Mouse (Mus musculus) forebrain, embryonic 15.5 days (tissue): ENCODE results near the gene Gpr135. TPM values are rescaled to one million over a fixed set of nuclear protein-coding genes. Genes with fewer than 3 reads are reported as not detected.
A peak's percentile ranks its signal among the peaks of the same experiment; 100 is the strongest.

Source experiments
- ATAC-seq: fragments of 200-750 bp; cut with Nextera tagmentation; replicated peaks from 2 replicates; pipeline ENCODE4 v1.8.0; 2017; ENCODE audit warnings: mild to moderate bottlenecking, moderate TSS enrichment, moderate library complexity
- H3K27ac ChIP-seq: fragments of 300-500 bp; sonication (generic); replicated peaks from 2 replicates; pipeline ENCODE4 v1.5.1; 2015; ENCODE audit warnings: mild to moderate bottlenecking, inconsistent platforms
- H3K27me3 ChIP-seq: fragments of 300-500 bp; sonication (generic); 2 replicates; pipeline ENCODE4 v1.6.1; 2015; ENCODE audit warnings: inconsistent platforms
- H3K36me3 ChIP-seq: fragments of 300-500 bp; sonication (generic); 2 replicates; pipeline ENCODE4 v1.6.1; 2015; ENCODE audit warnings: mild to moderate bottlenecking, inconsistent platforms
- H3K4me1 ChIP-seq: fragments of 300-500 bp; sonication (generic); 2 replicates; pipeline ENCODE4 v1.6.1; 2015; ENCODE audit warnings: inconsistent platforms
- H3K4me2 ChIP-seq: fragments of 300-500 bp; sonication (generic); replicated peaks from 2 replicates; pipeline ENCODE4 v1.6.1; 2015; ENCODE audit warnings: mild to moderate bottlenecking, inconsistent platforms
- H3K4me3 ChIP-seq: fragments of 300-500 bp; sonication (generic); 2 replicates; pipeline ENCODE4 v1.5.1; 2015; ENCODE audit warnings: mild to moderate bottlenecking, inconsistent platforms
- H3K9ac ChIP-seq: fragments of 300-500 bp; sonication (generic); replicated peaks from 2 replicates; pipeline ENCODE4 v1.6.1; 2015; ENCODE audit warnings: mild to moderate bottlenecking, inconsistent platforms
- H3K9me3 ChIP-seq: fragments of 300-500 bp; sonication (generic); 2 replicates; pipeline ENCODE4 v1.6.1; 2016; ENCODE audit warnings: inconsistent platforms
- WGBS: fragments of 180-500 bp; shearing (Covaris S2); methylation state at CpG from one replicate; pipeline ENCODE4 v1.1.7; 2015; ENCODE audit warnings: mixed read lengths; 5-methylcytosine and 5-hydroxymethylcytosine counted together
- polyA plus RNA-seq: library from polyadenylated mRNA; unstranded; fragments of >200 nt; fragmentation: Nextera tagmentation; extraction: Ambion mirVana; gene quantifications from 2 replicates; pipeline ENCODE4 v1.2.1, GENCODE M21; 2015

The Gpr135 gene
- polyA plus RNA-seq, 1 experiment from 2014 or later: 4.0 TPM

DNA sequence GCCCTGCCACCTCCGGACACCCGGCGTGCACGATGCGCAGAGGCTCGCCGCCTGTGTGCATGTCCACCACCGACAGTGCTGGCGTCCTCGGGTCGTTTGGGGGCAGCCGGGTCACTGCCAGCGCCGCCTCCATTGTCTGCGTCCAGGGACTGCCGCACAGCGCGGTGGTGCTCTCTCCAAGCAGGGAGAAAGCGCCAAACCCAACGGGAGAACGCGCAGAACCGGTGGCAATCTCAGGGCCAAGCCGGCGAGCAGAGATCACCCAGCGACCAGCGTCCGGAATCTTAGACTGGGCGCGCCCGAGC is 14.1 kb upstream of the Gpr135 start:
- under 1% methylated on average over 31 of the region's 31 CpGs for WGBS
- Histone ChIP-seq H3K4me2 (peak overlapping the region; percentile 86), H3K27me3 (no peaks in the 10 kb centered on the region), H3K4me1 (peaks cover 43% of the 10 kb centered on the region), H3K9ac (peak overlapping the region; percentile 63), H3K36me3 (no peaks in the 10 kb centered on the region), H3K4me3 (peak overlapping the region; percentile 92), H3K27ac (peak overlapping the region; percentile 98), H3K9me3 (no peaks in the 10 kb centered on the region)
- ATAC-seq: no peak; the same call in 1 of the 2 replicates

DNA sequence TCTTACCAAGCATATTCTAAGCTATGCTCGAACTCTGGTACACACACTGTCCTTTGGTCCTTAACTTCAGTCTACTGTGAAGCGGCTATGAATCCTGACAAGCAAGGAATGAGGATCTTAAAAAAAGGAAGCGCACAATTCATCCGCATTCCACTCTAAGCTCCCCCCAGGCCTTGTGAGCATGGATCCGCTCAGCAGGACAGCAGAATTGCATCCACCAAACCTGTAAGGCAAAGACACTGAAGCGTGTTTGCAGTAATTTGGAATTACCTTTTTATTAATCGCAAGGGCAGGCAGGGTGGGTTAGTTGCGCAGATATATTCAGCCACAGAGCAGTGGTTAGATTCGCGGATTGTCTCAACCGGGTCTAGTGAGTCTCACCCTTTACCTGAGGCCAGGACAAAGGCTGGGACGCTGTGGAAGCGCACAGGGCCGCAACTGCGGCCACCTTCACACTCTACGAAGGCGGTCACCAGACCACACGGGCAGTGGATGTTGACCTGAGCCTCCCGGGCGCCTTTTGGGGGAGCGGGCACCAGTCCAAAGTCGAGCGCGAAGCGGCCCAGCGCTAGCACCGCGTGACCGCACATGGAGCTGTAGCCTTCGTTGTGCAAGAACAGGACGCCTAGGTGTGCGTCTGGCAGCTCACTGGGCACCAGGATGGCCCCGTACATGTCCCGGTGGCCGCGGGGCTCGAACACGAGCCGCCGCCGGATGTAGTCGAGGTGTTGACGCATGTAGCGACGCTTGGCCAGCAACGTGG is 13.5 kb upstream of the Gpr135 start:
- 4% methylated on average over 46 of the region's 46 CpGs for WGBS
- H3K9me3 ChIP-seq: no peaks in the 10 kb centered on the region

DNA sequence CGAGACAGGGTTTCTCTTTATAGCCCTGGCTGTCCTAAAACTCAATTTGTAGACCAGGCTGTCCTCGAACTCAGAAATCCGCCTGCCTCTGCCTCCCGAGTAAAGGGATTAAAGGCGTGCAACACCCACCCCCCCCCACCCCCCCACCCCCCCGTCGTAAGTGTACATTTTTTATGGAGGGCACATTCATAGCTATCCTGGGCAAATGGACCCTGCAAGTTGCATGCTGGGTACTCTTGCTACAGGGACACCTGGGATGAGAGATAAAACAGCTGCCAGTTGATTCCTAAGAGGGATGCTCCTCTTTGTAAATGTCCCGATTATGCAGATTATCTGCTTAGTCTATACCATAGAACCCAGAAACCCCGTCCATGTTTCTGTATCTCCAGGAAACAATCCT is 12.3 kb upstream of the Gpr135 start:
- Histone ChIP-seq H3K27me3 (no peaks in the 10 kb centered on the region), H3K9me3 (no peaks in the 10 kb centered on the region), H3K27ac (no peak overlapping the region), H3K9ac (no peak overlapping the region), H3K4me2 (no peak overlapping the region), H3K4me1 (peaks cover 35% of the 10 kb centered on the region), H3K36me3 (no peaks in the 10 kb centered on the region), H3K4me3 (no peak overlapping the region)
- ATAC-seq: no peak
- WGBS: 86% methylated on average over 9 of the region's 9 CpGs

More for the DNA sequence above, 13.5 kb upstream of the Gpr135 start:
- H3K27ac ChIP-seq: peak overlapping the region; percentile 98
- H3K27me3 ChIP-seq: no peaks in the 10 kb centered on the region
- peak overlapping the region; percentile 86 for H3K4me2 ChIP-seq
- no peaks in the 10 kb centered on the region for H3K36me3 ChIP-seq
- peak; percentile 8 for ATAC-seq
- peak overlapping the region; percentile 92 for H3K4me3 ChIP-seq
- peaks cover 43% of the 10 kb centered on the region for H3K4me1 ChIP-seq
- peak overlapping the region; percentile 63 for H3K9ac ChIP-seq

DNA sequence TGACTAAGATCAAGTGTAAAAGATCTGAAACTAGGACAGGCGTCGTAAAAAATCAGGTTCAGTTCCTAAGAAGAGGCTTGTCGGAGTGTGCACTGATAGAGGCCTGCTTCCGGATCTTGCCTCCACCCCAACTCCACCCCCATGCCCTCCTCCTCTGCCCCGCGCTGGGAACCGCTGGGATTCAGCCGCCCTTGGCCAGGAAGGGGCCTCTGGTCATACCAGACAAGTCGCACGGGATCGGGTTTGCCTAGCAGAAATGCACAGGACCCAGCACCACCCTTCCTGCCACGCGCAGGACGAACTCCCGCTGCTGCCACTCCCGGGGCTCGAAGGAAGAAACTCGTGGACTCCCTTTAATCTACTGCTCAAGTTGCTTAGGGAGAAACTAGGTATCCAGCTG is 11.4 kb upstream of the Gpr135 start:
- Histone ChIP-seq H3K4me1 (peaks cover 26% of the 10 kb centered on the region), H3K9ac (no peak overlapping the region), H3K4me3 (no peak overlapping the region)

DNA sequence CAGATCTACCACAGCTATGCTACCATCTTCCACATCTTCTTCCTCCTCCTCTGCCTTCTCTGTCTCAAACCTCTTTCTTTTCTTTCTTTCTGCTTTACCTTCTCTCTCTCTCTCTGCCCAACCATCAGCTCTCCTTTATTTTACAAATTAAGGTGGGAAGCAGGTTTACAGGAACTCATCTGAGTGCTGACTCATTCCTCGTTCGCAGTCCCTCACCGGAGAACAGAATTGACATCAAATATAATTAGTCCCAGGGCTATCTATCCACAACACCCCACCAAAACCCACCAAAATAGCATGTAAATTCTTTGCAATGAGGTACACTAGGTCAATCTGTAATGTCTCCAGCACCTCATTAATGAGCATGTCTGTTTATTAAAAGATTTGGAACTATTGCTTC is 11.0 kb upstream of the Gpr135 start:
- Histone ChIP-seq H3K4me2 (no peak overlapping the region), H3K4me1 (peaks cover 22% of the 10 kb centered on the region), H3K4me3 (no peak overlapping the region), H3K36me3 (no peaks in the 10 kb centered on the region), H3K27ac (no peak overlapping the region), H3K9me3 (no peaks in the 10 kb centered on the region), H3K27me3 (no peaks in the 10 kb centered on the region), H3K9ac (no peak overlapping the region)
- 75% methylated on average over 3 of the region's 3 CpGs for WGBS
- no peak for ATAC-seq

More for the DNA sequence above, 11.4 kb upstream of the Gpr135 start:
- no peaks in the 10 kb centered on the region for H3K36me3 ChIP-seq
- 0 out of 2 replicates have a peak overlapping the region, but pooled peaks have one; percentile 15 for H3K4me2 ChIP-seq
- no peak for ATAC-seq
- WGBS: 34% methylated on average over 18 of the region's 18 CpGs
- no peaks in the 10 kb centered on the region for H3K27me3 ChIP-seq
- H3K9me3 ChIP-seq: no peaks in the 10 kb centered on the region
- H3K27ac ChIP-seq: no peak overlapping the region

DNA sequence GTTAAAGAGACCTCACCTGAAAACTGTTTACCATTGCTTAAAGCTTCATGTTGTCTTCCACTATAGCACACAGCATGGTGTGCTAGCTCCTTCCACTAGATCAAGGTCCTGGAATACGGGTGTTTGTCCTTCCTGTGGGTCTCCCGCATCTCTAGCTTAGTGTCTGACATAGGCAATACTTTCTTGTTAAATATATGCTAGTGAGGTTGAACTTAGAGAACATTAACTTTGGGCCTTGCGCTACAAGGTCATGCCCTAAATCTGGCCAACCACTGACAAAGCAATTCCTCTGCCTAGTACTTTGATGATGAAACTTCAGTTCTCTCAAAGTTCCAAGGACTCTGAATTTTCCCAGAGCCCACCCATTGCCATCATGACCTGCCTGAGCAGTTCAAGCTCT is 7.3 kb upstream of the Gpr135 start:
- Histone ChIP-seq H3K27me3 (no peaks in the 10 kb centered on the region), H3K9me3 (no peaks in the 10 kb centered on the region), H3K36me3 (0 out of 2 replicates have a peak, but pooled peaks cover 4% of the 10 kb centered on the region), H3K4me2 (no peak overlapping the region), H3K9ac (no peak overlapping the region), H3K27ac (no peak overlapping the region), H3K4me1 (0 out of 2 replicates have a peak, but pooled peaks cover 6% of the 10 kb centered on the region), H3K4me3 (no peak overlapping the region)
- no peak for ATAC-seq
- 93% methylated on average over 3 of the region's 3 CpGs for WGBS

DNA sequence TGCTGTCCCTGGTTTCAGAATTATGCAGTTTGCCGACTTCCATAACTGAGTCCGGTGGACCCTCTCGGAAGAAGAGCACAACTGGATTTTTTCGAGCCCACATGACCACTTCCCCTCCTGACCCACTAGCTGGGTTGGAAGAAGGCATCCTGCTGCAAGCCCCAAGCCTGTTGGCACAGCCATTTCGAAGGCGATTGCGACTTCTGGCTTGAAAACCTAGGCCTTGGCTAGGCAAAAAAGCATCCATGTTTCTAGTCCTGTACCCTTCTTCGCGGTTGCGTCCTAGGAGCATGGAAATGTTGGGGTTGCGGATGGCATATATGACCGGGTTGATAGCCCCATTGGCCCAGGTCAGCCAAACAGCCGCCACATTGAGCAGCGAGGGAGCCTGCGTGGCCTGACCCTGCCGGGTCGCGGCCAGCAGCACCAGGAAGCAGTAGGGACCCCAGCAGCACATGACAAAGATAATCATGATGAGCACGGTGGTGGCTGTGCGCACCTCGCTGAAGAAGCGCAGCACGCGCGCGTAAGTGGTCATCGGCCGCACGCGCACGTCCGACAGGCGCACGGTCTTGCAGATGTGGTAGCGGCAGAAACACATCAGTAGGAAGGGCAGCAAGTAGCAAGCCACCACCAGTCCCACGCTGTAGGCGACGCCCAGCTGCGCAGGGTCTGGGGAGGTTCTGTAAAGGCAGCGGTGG is 1.1 kb downstream of the Gpr135 start:
- WGBS: 5% methylated on average over 40 of the region's 40 CpGs
- peaks cover 10% of the 10 kb centered on the region; the same call in 1 of the 2 replicates for H3K27me3 ChIP-seq
- no peaks in the 10 kb centered on the region for H3K9me3 ChIP-seq
- H3K4me2 ChIP-seq: peak overlapping the region; percentile 96
- H3K4me1 ChIP-seq: peaks cover 12% of the 10 kb centered on the region
- ATAC-seq: no peak
- H3K36me3 ChIP-seq: 0 out of 2 replicates have a peak, but pooled peaks cover 4% of the 10 kb centered on the region
- H3K27ac ChIP-seq: peak overlapping the region; percentile 90
- peak overlapping the region; percentile 73 for H3K4me3 ChIP-seq
- H3K9ac ChIP-seq: peak overlapping the region; percentile 64

DNA sequence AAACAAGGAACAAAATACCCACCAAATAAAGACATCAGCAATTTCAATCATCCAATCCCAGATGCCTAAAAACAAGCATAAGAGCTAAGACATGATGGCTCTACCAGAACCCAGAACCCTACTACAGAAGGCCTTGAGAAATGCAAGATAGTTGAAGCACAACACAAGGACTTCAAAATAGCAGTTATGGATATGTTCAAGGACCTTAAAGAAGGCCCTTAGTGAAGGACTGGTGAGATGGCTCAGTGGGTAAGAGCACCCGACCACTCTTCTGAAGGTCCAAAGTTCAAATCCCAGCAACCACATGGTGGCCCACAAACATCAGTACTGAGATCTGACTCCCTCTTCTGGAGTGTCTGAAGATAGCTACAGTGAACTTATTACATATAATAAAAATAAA is 13.1 kb downstream of the Gpr135 start:
- H3K27me3 ChIP-seq: no peaks in the 10 kb centered on the region
- no peak overlapping the region for H3K9ac ChIP-seq
- H3K36me3 ChIP-seq: no peaks in the 10 kb centered on the region
- 83% methylated on average over 1 of the region's 1 CpGs for WGBS
- H3K27ac ChIP-seq: no peak overlapping the region
- H3K4me3 ChIP-seq: no peak overlapping the region
- no peaks in the 10 kb centered on the region for H3K9me3 ChIP-seq
- no peak for ATAC-seq
- H3K4me1 ChIP-seq: no peaks in the 10 kb centered on the region
- H3K4me2 ChIP-seq: no peak overlapping the region

DNA sequence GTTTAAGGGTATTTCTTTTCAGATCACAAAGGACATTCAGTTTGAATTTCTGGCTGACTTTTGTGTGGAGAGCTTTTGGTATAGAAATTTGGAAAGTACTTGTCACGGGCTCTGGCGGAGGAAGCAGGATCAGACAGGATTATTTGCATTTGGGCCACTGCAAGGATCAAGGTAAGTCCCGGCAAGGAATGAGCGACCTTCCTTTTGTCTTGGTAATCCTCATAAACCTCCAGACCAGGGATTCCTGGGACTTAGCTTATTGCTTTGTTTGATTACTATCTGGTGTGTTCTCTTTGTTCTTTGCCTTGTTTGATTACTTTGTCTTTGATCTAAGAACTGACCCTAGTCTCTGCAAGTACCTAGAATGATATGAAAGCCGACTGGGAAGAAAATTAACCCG is 17.1 kb downstream of the Gpr135 start:
- no peaks in the 10 kb centered on the region; the same call in 1 of the 2 replicates for H3K9me3 ChIP-seq
- 21% methylated on average over 6 of the region's 6 CpGs for WGBS

DNA sequence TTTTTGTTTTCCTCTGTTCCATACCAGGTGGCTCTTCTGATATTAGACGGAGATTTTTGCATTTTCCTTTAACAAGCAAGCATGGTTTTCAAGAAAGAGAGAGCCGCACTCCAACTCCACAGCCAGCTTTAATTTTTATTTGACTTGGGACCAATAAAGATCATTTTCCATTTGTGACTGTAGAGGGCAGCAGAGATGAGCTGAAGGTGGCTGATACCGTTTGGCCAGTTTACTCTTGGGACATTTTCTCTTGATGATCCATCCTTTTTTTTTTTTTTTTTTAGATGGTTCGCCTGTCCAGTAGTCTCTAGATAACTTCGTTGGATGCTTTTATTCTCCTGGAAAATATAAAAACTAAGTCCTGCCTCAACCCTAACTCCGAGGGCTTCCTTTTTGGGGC is 17.6 kb downstream of the Gpr135 start:
- Histone ChIP-seq H3K27me3 (no peaks in the 10 kb centered on the region), H3K4me3 (no peak overlapping the region), H3K36me3 (no peaks in the 10 kb centered on the region), H3K9ac (no peak overlapping the region), H3K27ac (no peak overlapping the region), H3K4me2 (no peak overlapping the region), H3K4me1 (no peaks in the 10 kb centered on the region), H3K9me3 (no peaks in the 10 kb centered on the region; the same call in 1 of the 2 replicates)
- 38% methylated on average over 6 of the region's 6 CpGs for WGBS
- no peak for ATAC-seq

More for the DNA sequence above, 17.1 kb downstream of the Gpr135 start:
- H3K4me2 ChIP-seq: no peak overlapping the region
- H3K27ac ChIP-seq: no peak overlapping the region
- no peak overlapping the region for H3K9ac ChIP-seq
- no peaks in the 10 kb centered on the region for H3K4me1 ChIP-seq
- H3K27me3 ChIP-seq: no peaks in the 10 kb centered on the region
- H3K36me3 ChIP-seq: no peaks in the 10 kb centered on the region
- no peak for ATAC-seq
- H3K4me3 ChIP-seq: no peak overlapping the region

DNA sequence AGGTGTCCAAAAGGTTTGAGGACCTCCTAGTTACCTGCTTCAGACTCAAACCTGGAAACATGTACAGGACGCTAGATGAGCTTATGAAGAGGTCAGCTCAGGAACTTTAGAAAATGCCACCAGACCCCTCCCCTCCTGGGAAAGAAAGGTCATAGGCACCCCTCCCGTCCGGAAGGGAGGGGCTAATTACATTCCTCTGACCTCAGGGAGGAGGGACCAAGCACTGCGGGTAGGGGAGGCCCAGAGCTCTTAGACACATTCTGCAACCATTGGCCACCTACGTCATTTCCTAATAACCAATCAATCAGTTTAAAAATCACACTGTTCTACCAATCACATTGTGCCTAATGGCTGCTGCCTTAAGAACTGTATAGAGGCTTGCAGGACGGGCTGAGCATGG is 18.4 kb downstream of the Gpr135 start:
- Histone ChIP-seq H3K27ac (no peak overlapping the region), H3K36me3 (no peaks in the 10 kb centered on the region), H3K4me1 (no peaks in the 10 kb centered on the region), H3K9me3 (no peaks in the 10 kb centered on the region; the same call in 1 of the 2 replicates), H3K9ac (no peak overlapping the region), H3K27me3 (no peaks in the 10 kb centered on the region), H3K4me2 (no peak overlapping the region), H3K4me3 (no peak overlapping the region)
- 84% methylated on average over 6 of the region's 6 CpGs for WGBS
- ATAC-seq: no peak

DNA sequence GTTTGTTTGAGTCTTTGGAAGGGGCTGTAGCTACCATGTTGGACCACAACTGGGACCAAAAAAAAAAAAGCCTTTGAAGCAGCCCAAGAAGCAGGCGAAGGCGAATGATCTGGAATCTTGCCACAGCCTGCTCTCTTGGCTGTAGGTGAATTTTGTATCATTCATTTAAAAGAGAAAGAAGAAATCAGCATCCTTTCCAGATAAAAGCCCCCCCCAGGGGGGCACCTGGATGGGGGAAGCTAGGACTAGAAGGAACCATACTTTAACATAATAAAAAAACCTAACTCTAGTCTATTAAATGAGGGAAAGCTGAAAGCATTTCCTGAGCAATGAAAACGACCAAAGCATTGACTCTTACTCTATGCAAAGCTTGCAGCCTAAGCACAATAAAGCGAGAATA is 20.1 kb downstream of the Gpr135 start:
- Histone ChIP-seq H3K4me2 (no peak overlapping the region), H3K27me3 (no peaks in the 10 kb centered on the region), H3K9ac (no peak overlapping the region), H3K36me3 (no peaks in the 10 kb centered on the region), H3K27ac (no peak overlapping the region), H3K4me1 (no peaks in the 10 kb centered on the region), H3K9me3 (no peaks in the 10 kb centered on the region; the same call in 1 of the 2 replicates), H3K4me3 (no peak overlapping the region)
- 83% methylated on average over 4 of the region's 4 CpGs for WGBS
- ATAC-seq: no peak
